Mouse (Mus musculus): ENCODE measurements around the gene Rps6ka1. TPM values are rescaled to one million over a fixed set of nuclear protein-coding genes. Genes with fewer than 3 reads are reported as not detected.

Gene Rps6ka1
- polyA plus RNA-seq, 1 experiment: 1.7 TPM

DNA sequence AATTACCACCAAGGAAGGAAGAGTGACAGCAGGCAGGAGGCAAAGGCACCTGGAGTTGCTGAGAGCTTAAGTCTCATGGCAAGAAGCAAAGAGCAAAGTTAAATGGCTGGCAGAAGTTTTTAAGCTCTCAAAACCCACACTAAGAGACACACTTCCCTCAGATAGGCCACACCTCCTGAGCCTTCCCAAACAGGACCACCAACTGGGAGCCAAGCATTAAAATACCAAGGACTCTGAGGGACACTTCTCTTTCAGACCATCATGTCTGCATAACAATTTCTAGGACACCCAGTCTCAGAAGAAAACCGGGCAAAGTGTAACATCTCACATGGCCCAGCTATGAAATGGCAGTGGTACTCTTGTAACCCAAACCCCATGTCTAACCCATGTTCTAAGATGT, 9.4 kb upstream of the Rps6ka1 start:
- no peak overlapping the region for H3K4me3 ChIP-seq
- TF ChIP-seq TCF12 (IDR thresholded peaks at IDR 0.05; ENCODE audit: insufficient read depth, poor library complexity, severe bottlenecking) (no peak), MAX (IDR thresholded peaks at IDR 0.05; ENCODE audit: low read depth) (no peak), MYOG (IDR thresholded peaks at IDR 0.05; ENCODE audit: control insufficient read depth in 1 of 3, insufficient read depth in 1 of 3, insufficient read length in 2 of 3, low read depth in 2 of 3) (no peak), CEBPB (IDR thresholded peaks at IDR 0.05; ENCODE audit: insufficient read depth, poor library complexity, severe bottlenecking) (no peak), MYOD1 (IDR thresholded peaks at IDR 0.05; ENCODE audit: control insufficient read depth in 1 of 3, insufficient read length in 2 of 3, low read depth in 2 of 3) (no peak), SRF (IDR thresholded peaks at IDR 0.05; ENCODE audit: control insufficient read depth, insufficient read length, low read depth) (no peak), E2F4 (IDR thresholded peaks at IDR 0.05; ENCODE audit: insufficient read depth) (no peak), REST (IDR thresholded peaks at IDR 0.05; ENCODE audit: insufficient read depth, insufficient read length) (no peak), USF1 (IDR thresholded peaks at IDR 0.05; ENCODE audit: low read depth) (no peak), POLR2AphosphoS2 (IDR thresholded peaks at IDR 0.05; ENCODE audit: insufficient read length, low read depth) (no peak), TCF3 (IDR thresholded peaks at IDR 0.05; ENCODE audit: insufficient read length, low read depth) (no peak), POLR2A (IDR thresholded peaks at IDR 0.05; ENCODE audit: insufficient read length, low read depth) (no peak)
- no peak overlapping the region for H3K4me2 ChIP-seq (ENCODE audit: low read depth)
- H3K36me3 ChIP-seq (ENCODE audit: control insufficient read depth, insufficient read depth): no peaks in the 10 kb centered on the region
- H3K79me2 ChIP-seq (ENCODE audit: control insufficient read depth, insufficient read depth): no peaks in the 10 kb centered on the region
- H3ac ChIP-seq (ENCODE audit: control insufficient read depth, insufficient read length): no peak overlapping the region
- H3K27me3 ChIP-seq (ENCODE audit: control insufficient read depth, insufficient read depth, insufficient read length): no peaks in the 10 kb centered on the region

DNA sequence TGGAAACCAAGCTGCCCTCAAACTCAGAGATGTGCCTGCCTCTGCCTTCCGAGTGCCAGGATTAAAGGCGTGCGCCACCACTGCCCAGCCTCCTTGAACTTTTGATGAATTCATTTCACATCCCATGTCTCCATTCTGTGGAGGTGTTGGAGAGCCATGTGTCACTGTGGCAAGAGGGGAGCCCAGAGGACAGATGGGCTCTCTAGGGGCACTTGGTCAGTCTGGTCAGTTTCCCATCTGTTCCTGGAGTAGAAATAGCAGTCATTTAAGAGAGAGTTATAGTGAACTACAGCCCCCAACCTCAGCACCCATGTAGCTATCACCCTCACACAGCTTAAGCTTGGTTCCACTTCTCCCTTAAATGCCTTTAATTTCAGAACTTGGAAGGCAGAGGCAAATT, 8.4 kb upstream of the Rps6ka1 start:
- no peak overlapping the region for H3K4me3 ChIP-seq
- H3ac ChIP-seq (ENCODE audit: control insufficient read depth, insufficient read length): no peak overlapping the region
- no peaks in the 10 kb centered on the region for H3K27me3 ChIP-seq (ENCODE audit: control insufficient read depth, insufficient read depth, insufficient read length)
- no peaks in the 10 kb centered on the region for H3K79me2 ChIP-seq (ENCODE audit: control insufficient read depth, insufficient read depth)
- H3K36me3 ChIP-seq (ENCODE audit: control insufficient read depth, insufficient read depth): no peaks in the 10 kb centered on the region
- TF ChIP-seq TCF12 (IDR thresholded peaks at IDR 0.05; ENCODE audit: insufficient read depth, poor library complexity, severe bottlenecking): no peak
- no peak for TF ChIP-seq MYOD1 (IDR thresholded peaks at IDR 0.05; ENCODE audit: control insufficient read depth in 1 of 3, insufficient read length in 2 of 3, low read depth in 2 of 3)
- TF ChIP-seq MAX (IDR thresholded peaks at IDR 0.05; ENCODE audit: low read depth): no peak
- no peak for TF ChIP-seq POLR2A (IDR thresholded peaks at IDR 0.05; ENCODE audit: insufficient read length, low read depth)
- TF ChIP-seq USF1 (IDR thresholded peaks at IDR 0.05; ENCODE audit: low read depth): no peak
- TF ChIP-seq REST (IDR thresholded peaks at IDR 0.05; ENCODE audit: insufficient read depth, insufficient read length): no peak
- no peak for TF ChIP-seq MYOG (IDR thresholded peaks at IDR 0.05; ENCODE audit: control insufficient read depth in 1 of 3, insufficient read depth in 1 of 3, insufficient read length in 2 of 3, low read depth in 2 of 3)
- no peak for TF ChIP-seq TCF3 (IDR thresholded peaks at IDR 0.05; ENCODE audit: insufficient read length, low read depth)
- TF ChIP-seq CEBPB (IDR thresholded peaks at IDR 0.05; ENCODE audit: insufficient read depth, poor library complexity, severe bottlenecking): no peak
- TF ChIP-seq E2F4 (IDR thresholded peaks at IDR 0.05; ENCODE audit: insufficient read depth): no peak
- TF ChIP-seq POLR2AphosphoS2 (IDR thresholded peaks at IDR 0.05; ENCODE audit: insufficient read length, low read depth): no peak
- TF ChIP-seq SRF (IDR thresholded peaks at IDR 0.05; ENCODE audit: control insufficient read depth, insufficient read length, low read depth): no peak
- H3K4me2 ChIP-seq (ENCODE audit: low read depth): no peak overlapping the region

DNA sequence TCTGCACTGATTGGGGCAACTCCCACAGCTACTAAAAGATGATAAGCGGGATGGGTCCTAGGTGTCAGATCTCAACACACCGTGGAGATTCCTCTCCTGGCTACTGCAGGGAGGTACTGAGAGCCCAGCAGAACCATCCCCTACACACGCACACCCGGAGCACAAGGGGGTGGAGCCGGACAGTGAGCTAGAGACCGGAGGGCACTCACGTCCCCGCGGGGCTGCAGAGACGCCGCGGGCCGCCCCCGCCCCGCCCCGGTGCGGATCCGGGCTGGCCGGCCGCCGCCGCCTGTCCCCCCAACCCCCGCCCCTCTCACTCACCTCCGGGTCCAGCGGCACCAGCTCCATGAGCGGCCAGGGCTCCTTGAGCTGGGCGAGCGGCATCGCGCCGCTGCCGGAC, 348 bp downstream of the Rps6ka1 start:
- H3ac ChIP-seq (ENCODE audit: control insufficient read depth, insufficient read length): peak overlapping the region; percentile 54
- H3K27me3 ChIP-seq (ENCODE audit: control insufficient read depth, insufficient read depth, insufficient read length): peaks cover 6% of the 10 kb centered on the region
- TF ChIP-seq TCF3 (IDR thresholded peaks at IDR 0.05; ENCODE audit: insufficient read length, low read depth): no peak
- TF ChIP-seq MYOG (IDR thresholded peaks at IDR 0.05; ENCODE audit: control insufficient read depth in 1 of 3, insufficient read depth in 1 of 3, insufficient read length in 2 of 3, low read depth in 2 of 3): no peak
- TF ChIP-seq CEBPB (IDR thresholded peaks at IDR 0.05; ENCODE audit: insufficient read depth, poor library complexity, severe bottlenecking): no peak
- no peak for TF ChIP-seq MYOD1 (IDR thresholded peaks at IDR 0.05; ENCODE audit: control insufficient read depth in 1 of 3, insufficient read length in 2 of 3, low read depth in 2 of 3)
- no peak for TF ChIP-seq MAX (IDR thresholded peaks at IDR 0.05; ENCODE audit: low read depth)
- no peak for TF ChIP-seq POLR2A (IDR thresholded peaks at IDR 0.05; ENCODE audit: insufficient read length, low read depth)
- TF ChIP-seq SRF (IDR thresholded peaks at IDR 0.05; ENCODE audit: control insufficient read depth, insufficient read length, low read depth): no peak
- TF ChIP-seq REST (IDR thresholded peaks at IDR 0.05; ENCODE audit: insufficient read depth, insufficient read length): no peak
- no peak for TF ChIP-seq POLR2AphosphoS2 (IDR thresholded peaks at IDR 0.05; ENCODE audit: insufficient read length, low read depth)
- TF ChIP-seq USF1 (IDR thresholded peaks at IDR 0.05; ENCODE audit: low read depth): no peak
- no peak for TF ChIP-seq TCF12 (IDR thresholded peaks at IDR 0.05; ENCODE audit: insufficient read depth, poor library complexity, severe bottlenecking)
- no peak for TF ChIP-seq E2F4 (IDR thresholded peaks at IDR 0.05; ENCODE audit: insufficient read depth)
- H3K79me2 ChIP-seq (ENCODE audit: control insufficient read depth, insufficient read depth): no peaks in the 10 kb centered on the region
- no peaks in the 10 kb centered on the region for H3K36me3 ChIP-seq (ENCODE audit: control insufficient read depth, insufficient read depth)
- peak overlapping the region; percentile 82 for H3K4me2 ChIP-seq (ENCODE audit: low read depth)
- H3K4me3 ChIP-seq: peak overlapping the region; percentile 15

DNA sequence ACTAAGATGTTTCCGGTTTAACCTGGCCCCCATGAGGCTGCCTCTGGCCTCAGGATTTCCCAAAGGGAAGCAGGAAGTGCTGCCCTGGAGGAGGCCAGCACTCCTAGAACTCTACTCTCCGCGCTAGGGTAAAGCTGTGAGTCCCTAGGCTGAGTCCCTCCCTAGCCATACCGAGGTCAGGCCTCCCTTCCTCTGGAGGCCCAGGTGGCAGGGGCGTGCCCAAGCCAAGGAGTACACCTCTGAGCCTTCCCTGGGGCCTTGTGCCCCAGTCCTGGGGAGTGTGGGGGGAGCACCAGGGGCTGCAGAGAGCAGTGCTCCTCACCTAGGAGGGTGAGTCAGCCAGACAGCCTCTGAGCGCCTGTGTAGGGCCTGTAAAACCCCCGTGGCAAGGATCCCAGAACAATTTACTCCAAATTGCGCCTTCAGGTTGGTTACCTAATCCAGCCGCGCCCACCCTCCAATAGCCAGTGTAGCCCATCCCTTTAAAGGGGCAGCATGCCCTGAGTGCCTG, 1.6 kb downstream of the Rps6ka1 start:
- Histone ChIP-seq H3K79me2 (ENCODE audit: control insufficient read depth, insufficient read depth) (no peaks in the 10 kb centered on the region), H3K36me3 (ENCODE audit: control insufficient read depth, insufficient read depth) (no peaks in the 10 kb centered on the region), H3ac (ENCODE audit: control insufficient read depth, insufficient read length) (no peak overlapping the region), H3K27me3 (ENCODE audit: control insufficient read depth, insufficient read depth, insufficient read length) (peaks cover 6% of the 10 kb centered on the region), H3K4me2 (ENCODE audit: low read depth) (no peak overlapping the region), H3K4me3 (no peak overlapping the region)
- no peak for TF ChIP-seq MYOD1 (IDR thresholded peaks at IDR 0.05; ENCODE audit: control insufficient read depth in 1 of 3, insufficient read length in 2 of 3, low read depth in 2 of 3)
- TF ChIP-seq MAX (IDR thresholded peaks at IDR 0.05; ENCODE audit: low read depth): no peak
- no peak for TF ChIP-seq SRF (IDR thresholded peaks at IDR 0.05; ENCODE audit: control insufficient read depth, insufficient read length, low read depth)
- no peak for TF ChIP-seq REST (IDR thresholded peaks at IDR 0.05; ENCODE audit: insufficient read depth, insufficient read length)
- no peak for TF ChIP-seq POLR2AphosphoS2 (IDR thresholded peaks at IDR 0.05; ENCODE audit: insufficient read length, low read depth)
